Mouse (Mus musculus): Measurements from ENCODE around the gene Ccpg1.

Gene Ccpg1

DNA sequence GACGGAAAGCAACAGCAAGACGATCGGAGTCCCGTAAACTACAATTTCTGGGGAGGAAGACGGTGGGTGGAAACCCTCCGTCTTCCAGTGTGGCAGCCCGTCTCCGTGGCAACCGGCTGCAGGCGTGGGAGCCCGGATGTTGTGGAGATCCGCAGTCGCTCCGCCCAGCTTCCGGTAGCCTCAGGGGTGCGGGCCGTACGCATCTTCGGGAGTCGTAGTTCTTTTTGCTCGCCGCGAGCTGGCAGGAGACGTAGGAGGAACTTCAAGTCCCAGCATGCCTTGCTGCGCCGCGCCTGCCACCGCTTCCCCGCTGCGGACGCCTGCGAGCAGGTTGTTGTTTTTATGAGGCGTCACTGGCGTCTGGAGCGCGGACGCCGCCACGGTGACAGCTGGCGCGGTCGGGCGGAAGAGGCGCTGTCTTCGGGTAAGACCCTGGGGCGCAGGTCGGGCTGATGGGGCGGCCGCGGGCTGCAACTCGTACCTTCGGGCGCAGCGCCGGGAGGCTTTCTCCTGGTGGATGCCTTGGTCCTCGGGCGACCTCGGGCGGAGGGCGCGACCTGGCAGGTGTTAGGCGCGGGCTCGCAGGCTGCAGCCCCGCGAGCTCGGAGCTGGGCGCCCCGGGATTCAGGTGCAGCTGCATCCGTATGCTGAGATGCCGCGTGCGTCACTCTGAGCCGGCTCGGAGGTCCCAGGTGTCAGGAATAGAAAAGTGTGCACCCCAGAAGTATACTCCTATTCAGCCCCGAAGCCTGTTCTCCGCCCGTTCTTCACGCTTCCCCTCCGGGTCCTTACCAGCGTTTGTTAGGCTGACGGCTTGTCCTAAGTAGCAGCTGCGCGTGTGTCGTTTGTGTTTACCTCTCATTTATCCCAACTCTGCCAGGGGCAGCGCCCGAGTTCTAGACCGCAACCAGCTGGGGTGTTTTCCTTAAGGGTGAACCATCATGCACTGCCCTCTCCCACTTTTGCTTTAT, at the start of gene Ccpg1, which contains the start of gene Ccpg1os:
Ccpg1 (plus strand) TSS at position 180 of the 971 bp plus-strand sequence.
Ccpg1os (minus strand) TSS at position 133 of the 971 bp plus-strand sequence.
- DNase-seq = peak; percentile 98

GRCm38 (mm10) chr9:72936301-72936700, 48.9 kb upstream of the Ccpg1 start:
- DNase-seq = peak; percentile 50 to 80

- no peak for DNase-seq
Observed at GRCm38 (mm10) chr9:72943424-72943823, 41.8 kb upstream of the Ccpg1 start.

DNA sequence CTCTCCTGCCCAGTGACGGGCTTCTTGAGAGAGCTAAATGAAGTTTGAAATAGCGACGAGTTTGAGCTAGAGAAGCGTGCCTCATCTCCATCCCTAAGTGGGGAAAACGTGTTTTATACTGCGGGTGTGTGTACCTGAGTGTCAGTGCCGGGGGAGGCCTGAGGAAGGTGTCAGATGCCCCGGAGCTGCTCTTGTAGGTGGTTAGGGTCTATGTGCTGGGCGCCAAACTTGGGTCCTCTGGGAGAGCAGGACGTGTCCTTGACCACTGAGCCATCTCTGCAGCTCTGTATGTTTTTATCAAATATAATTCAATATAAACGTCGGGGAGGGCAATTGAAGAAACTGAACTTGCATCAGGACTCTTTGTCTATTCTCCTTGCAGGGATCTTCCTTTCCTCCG, 40.9 kb upstream of the Ccpg1 start:
- DNase-seq = no peak

DNA sequence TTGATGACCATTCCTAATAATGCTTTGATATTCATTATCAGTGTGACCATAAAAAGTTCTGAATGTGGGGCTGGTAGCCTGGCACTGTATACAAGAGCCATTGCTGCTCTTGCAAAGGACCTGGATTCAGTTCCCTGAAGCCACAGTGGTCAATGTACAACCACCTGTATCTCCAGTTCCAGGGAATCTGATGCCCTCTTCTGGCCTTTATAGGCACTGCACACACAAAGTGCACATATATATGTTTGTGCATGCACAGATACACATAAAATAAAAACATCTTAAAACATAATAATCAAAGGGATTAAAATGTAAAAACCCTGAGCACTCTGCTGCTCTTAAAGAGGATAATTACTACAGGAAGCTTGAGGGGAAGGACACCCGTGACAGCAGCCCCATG, 38.2 kb upstream of the Ccpg1 start:
- no peak for DNase-seq

- DNase-seq = no peak
Observed at GRCm38 (mm10) chr9:72949572-72949971, 35.7 kb upstream of the Ccpg1 start.

DNA sequence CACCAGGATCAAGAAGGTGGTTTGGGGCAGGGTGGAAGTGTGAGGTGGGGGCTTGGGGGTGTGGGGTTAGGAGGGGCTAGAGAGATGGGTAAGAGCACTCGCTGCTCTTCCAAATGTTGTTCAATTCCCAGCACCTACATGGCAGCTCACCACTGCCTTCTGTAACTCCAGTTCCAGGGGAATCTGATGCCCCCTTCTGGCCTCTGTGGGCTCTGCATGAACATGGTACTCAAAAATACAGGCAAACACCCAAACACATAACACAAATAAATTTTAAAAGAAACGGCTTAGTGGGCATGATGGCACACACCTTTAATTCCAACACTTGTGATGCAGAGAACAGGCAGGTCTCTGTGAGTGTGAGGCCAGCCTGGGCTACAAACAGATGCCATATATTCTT, 30.5 kb upstream of the Ccpg1 start:
- DNase-seq = peak in 1 of 2 experiments; percentile 21

- DNase-seq = peak; percentile 31 to 49
Observed at GRCm38 (mm10) chr9:72955546-72955945, 29.7 kb upstream of the Ccpg1 start.

GRCm38 (mm10) chr9:72958521-72959450, 26.4 kb upstream of the Ccpg1 start, which contains the start of the genes Dyx1c1 and Gm44503:
Gene Dyx1c1, plus strand, starts transcription at chr9:72958785.
Gene Gm44503, plus strand, starts transcription at chr9:72958852.
- DNase-seq = peak; percentile 83 to 86

GRCm38 (mm10) chr9:72961346-72961745, 23.9 kb upstream of the Ccpg1 start:
- no peak for DNase-seq

GRCm38 (mm10) chr9:72961959-72962358, 23.3 kb upstream of the Ccpg1 start:
- DNase-seq = peak in 1 of 2 experiments; percentile 7

DNA sequence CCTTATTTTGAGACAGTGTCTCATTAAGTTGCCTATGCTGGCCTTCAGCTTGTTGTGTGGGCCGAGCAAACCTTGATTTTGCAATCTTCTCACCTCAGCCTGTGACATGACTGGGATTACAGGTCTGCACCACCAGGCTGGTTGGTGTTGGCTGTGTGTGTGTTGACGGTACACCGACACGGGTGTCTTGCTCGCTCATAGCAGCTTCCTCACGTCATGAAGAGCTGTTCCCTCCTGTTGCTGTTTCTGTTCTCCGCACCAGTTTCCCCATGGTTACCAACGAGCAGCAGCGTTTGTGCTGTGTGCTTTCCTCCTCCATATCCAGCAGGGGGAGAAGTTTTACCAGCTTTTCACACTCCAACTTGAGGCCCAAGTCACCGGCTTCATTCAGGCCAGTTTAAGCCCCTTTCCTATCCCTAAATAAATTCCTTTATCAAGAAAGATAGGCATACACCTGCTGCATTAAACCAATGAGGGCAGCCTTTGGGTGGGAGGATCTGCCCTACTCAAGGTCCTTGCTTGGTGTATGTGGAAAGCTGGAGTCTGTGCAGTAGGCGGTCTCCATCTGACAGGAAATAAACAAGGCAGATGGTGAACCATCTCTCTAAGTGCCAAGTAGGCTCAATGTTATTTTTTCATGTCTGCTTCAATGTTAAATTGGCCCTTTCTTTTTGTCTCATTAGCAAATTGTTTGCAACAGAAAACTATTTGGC, 16.7 kb upstream of the Ccpg1 start:
- peak; percentile 50 to 65 for DNase-seq

DNA sequence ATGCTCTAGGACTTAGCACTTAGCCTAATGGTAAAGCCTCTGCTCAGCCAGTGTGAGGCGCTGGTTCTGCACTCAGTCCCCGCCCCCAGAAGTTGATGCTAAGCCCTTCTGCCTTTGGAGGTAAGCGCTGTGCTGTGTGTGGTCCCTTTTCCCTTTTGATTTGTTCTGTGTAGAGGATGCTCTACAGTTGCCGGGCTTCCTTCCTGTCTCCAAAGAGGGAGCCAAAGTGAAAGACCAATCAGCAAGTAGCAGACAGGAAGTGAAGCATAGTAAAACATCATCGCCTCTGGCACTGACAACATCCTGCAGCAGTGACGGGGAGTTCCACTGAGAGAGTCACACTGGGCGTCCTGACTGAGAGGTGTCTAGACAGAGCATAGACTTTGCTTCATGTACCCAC, 15.4 kb upstream of the Ccpg1 start:
- peak in 1 of 2 experiments; percentile 24 for DNase-seq

DNA sequence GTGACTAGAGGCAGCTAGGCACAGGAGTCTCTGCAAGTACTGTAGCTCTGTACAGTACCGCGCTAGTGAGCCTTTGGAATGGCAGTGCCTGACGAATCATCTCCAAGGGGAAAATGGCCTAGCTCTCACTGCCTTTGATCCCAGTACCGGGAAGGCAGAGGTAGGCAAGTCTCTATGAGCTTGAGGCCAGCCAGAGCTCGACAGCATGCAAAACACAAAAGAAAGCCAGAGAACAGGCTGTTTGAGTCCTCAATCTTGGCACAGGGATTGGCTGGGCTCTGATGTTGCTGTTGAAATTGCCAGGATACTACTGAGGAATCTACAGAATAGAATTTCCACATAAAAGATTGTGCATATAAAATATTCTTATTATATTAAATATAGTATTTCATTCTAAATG, 12.8 kb upstream of the Ccpg1 start:
- DNase-seq = no peak

DNA sequence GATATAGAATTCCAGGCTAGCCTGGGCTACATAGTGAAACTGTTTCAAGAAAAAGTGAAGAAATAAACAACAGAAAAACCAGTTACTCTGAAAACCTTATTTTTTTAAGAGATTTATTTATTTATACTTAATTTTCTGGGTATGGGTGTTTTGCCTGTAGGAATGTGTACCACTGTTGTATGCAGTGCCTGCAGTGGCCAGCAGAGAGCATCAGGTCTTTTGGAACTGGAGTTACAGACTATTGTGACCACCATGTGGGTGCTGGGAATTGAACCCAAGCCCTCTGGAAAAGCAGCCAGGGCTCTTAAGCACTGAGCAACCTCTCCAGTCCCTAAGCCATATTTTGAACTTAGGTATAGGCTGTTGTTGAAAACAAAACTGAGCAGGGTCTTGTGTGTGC, 12.2 kb upstream of the Ccpg1 start:
- DNase-seq = no peak

DNA sequence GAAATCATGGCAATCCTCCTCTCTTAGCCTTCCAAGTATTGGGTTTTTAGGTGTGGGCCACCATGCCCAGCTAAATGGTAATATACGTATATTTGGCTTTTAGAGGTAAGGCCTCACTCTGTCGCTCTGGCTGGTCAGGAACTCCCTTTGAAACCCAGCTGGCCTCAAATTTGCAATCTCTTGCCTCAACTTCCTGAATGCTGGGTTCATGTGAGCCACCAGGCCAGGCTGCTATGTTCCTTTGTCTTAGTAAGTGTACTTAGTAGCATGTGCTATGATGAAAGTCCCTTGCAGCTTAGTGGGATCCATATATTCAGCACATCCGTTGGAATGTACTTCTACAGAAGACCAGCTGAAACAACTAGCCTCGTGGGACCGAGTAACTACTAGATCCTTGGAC, 10.5 kb upstream of the Ccpg1 start:
- no peak for DNase-seq

DNA sequence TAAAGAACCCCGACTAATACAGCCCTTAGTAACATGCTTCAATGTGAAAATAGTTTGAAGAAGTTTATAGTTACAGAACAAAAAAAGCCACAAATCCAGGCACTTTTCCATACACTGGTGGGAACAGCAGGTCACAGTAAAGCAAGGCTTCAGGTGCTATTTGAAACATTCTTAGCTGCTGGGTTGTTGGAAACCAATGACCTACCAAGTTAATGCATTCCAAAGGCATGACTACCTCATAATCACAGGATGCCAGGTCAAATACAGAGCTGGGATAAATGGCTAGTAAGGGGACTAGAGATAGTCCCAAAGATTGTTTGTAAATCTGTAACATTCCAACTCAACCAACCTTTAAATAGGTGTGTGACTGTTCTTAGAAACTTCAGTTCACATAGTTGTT, 10.0 kb upstream of the Ccpg1 start:
- DNase-seq = no peak

DNA sequence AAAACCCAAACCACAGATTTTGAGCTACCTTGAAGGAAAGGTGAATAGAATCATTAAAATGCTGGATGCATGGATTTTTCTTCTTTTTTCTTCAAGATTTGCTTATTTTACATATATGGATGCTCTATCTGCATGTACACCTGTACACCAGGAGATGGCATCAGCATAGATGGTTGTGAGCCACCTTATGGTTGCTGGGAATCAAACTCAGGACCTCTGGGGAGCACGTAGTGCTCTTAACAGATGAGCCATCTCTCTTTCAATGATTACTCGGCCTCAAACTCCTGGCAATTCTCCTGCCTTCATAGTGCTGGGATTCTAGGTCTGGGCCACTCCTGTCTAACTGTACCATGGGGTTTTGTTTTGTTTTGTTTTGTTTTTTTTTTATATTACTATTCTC, 2.2 kb upstream of the Ccpg1 start:
- no peak for DNase-seq

- no peak for DNase-seq
Observed at GRCm38 (mm10) chr9:72987703-72988102, 2.5 kb downstream of the Ccpg1 start.

- DNase-seq = no peak
Observed at GRCm38 (mm10) chr9:72988706-72989105, 3.5 kb downstream of the Ccpg1 start.

GRCm38 (mm10) chr9:72991420-72991819, 6.2 kb downstream of the Ccpg1 start:
- no peak for DNase-seq

- no peak for DNase-seq
Observed at GRCm38 (mm10) chr9:72992576-72992975, 7.3 kb downstream of the Ccpg1 start.
